Mouse (Mus musculus) testis, adult 2 months (tissue): Measurements from ENCODE around the gene Hdac9. TPM values are rescaled to one million over a fixed set of nuclear protein-coding genes. Genes with fewer than 3 reads are reported as not detected.

Experiments used
- H3K27ac ChIP-seq: fragments of 200-500 bp; 2 replicates; pipeline ENCODE4 v1.5.1; 2012; ENCODE audit warnings: low read depth, low read length; ENCODE audit not compliant: control insufficient read depth, insufficient read depth
- H3K27me3 ChIP-seq: fragments of 200-500 bp; 2 replicates; pipeline ENCODE4 v1.6.1; 2012; ENCODE audit warnings: mild to moderate bottlenecking, low read length, moderate library complexity; ENCODE audit not compliant: control insufficient read depth, insufficient read depth
- H3K36me3 ChIP-seq: fragments of 200-500 bp; 2 replicates; pipeline ENCODE4 v1.6.1; 2012; ENCODE audit warnings: mild to moderate bottlenecking, low read length; ENCODE audit not compliant: control insufficient read depth, insufficient read depth
- H3K4me1 ChIP-seq: fragments of 200-500 bp; 2 replicates; pipeline ENCODE4 v1.6.1; 2012; ENCODE audit warnings: low read length; ENCODE audit not compliant: control insufficient read depth, insufficient read depth
- H3K4me3 ChIP-seq: fragments of 200-500 bp; 2 replicates; pipeline ENCODE4 v1.5.1; 2012; ENCODE audit warnings: low read depth, mild to moderate bottlenecking, low read length, moderate library complexity, mixed read lengths; ENCODE audit not compliant: control insufficient read depth
- CTCF ChIP-seq: fragments of 200-500 bp; IDR thresholded peaks from 2 replicates; pipeline ENCODE4 v1.5.1; 2012; ENCODE audit warnings: low read depth, mild to moderate bottlenecking, inconsistent platforms, low read length, moderate library complexity; ENCODE audit not compliant: control insufficient read depth, insufficient read depth, insufficient replicate concordance
- POLR2A ChIP-seq: fragments of 200-500 bp; IDR thresholded peaks from 2 replicates; pipeline ENCODE4 v1.6.1; 2012; ENCODE audit warnings: low read depth, mild to moderate bottlenecking, inconsistent platforms, low read length, moderate library complexity; ENCODE audit not compliant: control insufficient read depth
- polyA plus RNA-seq: library from polyadenylated mRNA; depleted of rRNA; stranded (reverse); fragments of >200 nt; gene quantifications from 2 replicates; pipeline ENCODE4 v1.2.3, GENCODE M21; 2012

Gene Hdac9
- polyA plus RNA-seq, 1 experiment = 2.9 TPM

- Histone ChIP-seq H3K27ac (no peak overlapping the region), H3K27me3 (no peaks in the 10 kb centered on the region), H3K4me1 (no peaks in the 10 kb centered on the region), H3K36me3 (no peaks in the 10 kb centered on the region), H3K4me3 (no peak overlapping the region)
- TF ChIP-seq POLR2A = no peak
- TF ChIP-seq CTCF = no peak
Measured at GRCm38 (mm10) chr12:34661378-34661777, 255.5 kb downstream of the Hdac9 start.

GRCm38 (mm10) chr12:34660027-34660426, 256.9 kb downstream of the Hdac9 start:
- TF ChIP-seq POLR2A (no peak), CTCF (no peak)
- no peaks in the 10 kb centered on the region for H3K27me3 ChIP-seq
- H3K36me3 ChIP-seq = no peaks in the 10 kb centered on the region

GRCm38 (mm10) chr12:34658568-34658967, 258.3 kb downstream of the Hdac9 start:
- H3K36me3 ChIP-seq = no peaks in the 10 kb centered on the region
- no peak for TF ChIP-seq CTCF
- no peak for TF ChIP-seq POLR2A

More at GRCm38 (mm10) chr12:34660027-34660426, 256.9 kb downstream of the Hdac9 start:
- Histone ChIP-seq H3K4me1 (no peaks in the 10 kb centered on the region), H3K4me3 (no peak overlapping the region), H3K27ac (no peak overlapping the region)

GRCm38 (mm10) chr12:34658119-34658518, 258.8 kb downstream of the Hdac9 start:
- H3K4me3 ChIP-seq = no peak overlapping the region
- H3K36me3 ChIP-seq = no peaks in the 10 kb centered on the region
- no peaks in the 10 kb centered on the region for H3K27me3 ChIP-seq
- TF ChIP-seq CTCF (no peak), POLR2A (no peak)
- no peaks in the 10 kb centered on the region for H3K4me1 ChIP-seq
- H3K27ac ChIP-seq = no peak overlapping the region

More at GRCm38 (mm10) chr12:34658568-34658967, 258.3 kb downstream of the Hdac9 start:
- Histone ChIP-seq H3K4me1 (no peaks in the 10 kb centered on the region), H3K27me3 (no peaks in the 10 kb centered on the region), H3K4me3 (no peak overlapping the region), H3K27ac (no peak overlapping the region)

- TF ChIP-seq POLR2A (no peak), CTCF (no peak)
- Histone ChIP-seq H3K27ac (no peak overlapping the region), H3K27me3 (no peaks in the 10 kb centered on the region), H3K4me1 (no peaks in the 10 kb centered on the region), H3K4me3 (no peak overlapping the region), H3K36me3 (no peaks in the 10 kb centered on the region)
Measured at GRCm38 (mm10) chr12:34653615-34654014, 263.3 kb downstream of the Hdac9 start.

GRCm38 (mm10) chr12:34648753-34649152, 268.1 kb downstream of the Hdac9 start:
- H3K4me3 ChIP-seq = no peak overlapping the region
- no peaks in the 10 kb centered on the region for H3K27me3 ChIP-seq
- no peak overlapping the region for H3K27ac ChIP-seq
- TF ChIP-seq POLR2A (no peak), CTCF (no peak)
- H3K4me1 ChIP-seq = no peaks in the 10 kb centered on the region
- no peaks in the 10 kb centered on the region for H3K36me3 ChIP-seq

- Histone ChIP-seq H3K4me1 (no peaks in the 10 kb centered on the region), H3K27ac (no peak overlapping the region), H3K27me3 (no peaks in the 10 kb centered on the region), H3K36me3 (no peaks in the 10 kb centered on the region), H3K4me3 (no peak overlapping the region)
- TF ChIP-seq CTCF = no peak
- TF ChIP-seq POLR2A = no peak
Measured at GRCm38 (mm10) chr12:34641705-34642259, 275.1 kb downstream of the Hdac9 start.

- H3K27me3 ChIP-seq = no peaks in the 10 kb centered on the region
- H3K4me1 ChIP-seq = no peaks in the 10 kb centered on the region
- no peak overlapping the region for H3K4me3 ChIP-seq
- no peak overlapping the region for H3K27ac ChIP-seq
- H3K36me3 ChIP-seq = no peaks in the 10 kb centered on the region
- no peak for TF ChIP-seq POLR2A
- TF ChIP-seq CTCF = no peak
Measured at GRCm38 (mm10) chr12:34637238-34638124, 279.4 kb downstream of the Hdac9 start.
